In genomic region chr2:11664367-11664766, GRCm38 (mm10) we compare ENCODE assay signal across 10 mouse cellular contexts. TPM values are rescaled to one million over a fixed set of nuclear protein-coding genes. Genes with fewer than 3 reads are reported as not detected.
A peak's percentile ranks its signal among the peaks of the same experiment; 100 is the strongest.
DNase-seq lines count a peak whose midpoint lies in the region; ATAC-seq lines count a peak whose summit lies in the region.
"Had no signal": no experiment of that assay in that cellular context is flagged by ENCODE, and none has a peak within 500 bp of the region (broad histone marks: within the 10 kb centered on the region; RNA-seq: fewer than 3 reads in every experiment).

No protein-coding gene starts in this region.

- ATAC-seq in heart, embryonic 14.5 days (ENCODE audit: insufficient number of reproducible peaks, insufficient read depth, low FRiP score, low read depth) = no peak
- ATAC-seq in kidney, embryonic 15.5 days (replicated peaks; ENCODE audit: low FRiP score) = no peak
- ATAC-seq in megakaryocyte, adult 5-6 weeks (ENCODE audit: poor library complexity, severe bottlenecking) = 0 out of 2 replicates have a peak, but pooled peaks have one; percentile 14
- no peak for ATAC-seq in stomach, embryonic 14.5 days (ENCODE audit: insufficient number of reproducible peaks, insufficient read depth, low FRiP score, low read depth)

- peak overlapping the region; percentile 54 for H3K4me2 ChIP-seq in heart, embryonic 14.5 days (ENCODE audit: low read length)
- peak overlapping the region; percentile 50 for H3K4me2 ChIP-seq in kidney, embryonic 15.5 days
- H3K4me2 ChIP-seq in stomach, embryonic 14.5 days (replicated peaks; ENCODE audit: low read depth, low read length) = peak overlapping the region; percentile 34

- no peak overlapping the region for H3K9ac ChIP-seq in heart, embryonic 14.5 days (ENCODE audit: low read length)
- H3K9ac ChIP-seq in kidney, embryonic 15.5 days = no peak overlapping the region
- no peak overlapping the region for H3K9ac ChIP-seq in stomach, embryonic 14.5 days (replicated peaks; ENCODE audit: low read depth, low read length)

- peak; percentile 2 for DNase-seq in cerebellum, adult 11 months
- no peak for DNase-seq in cerebellum, adult 9-10 months
- peak; percentile 63 to 69 for DNase-seq in B cell, adult 2 months
- peak; percentile 51 to 72 for DNase-seq in cerebellum, postnatal 25 days

- peak overlapping the region in 1 of 2 experiments; percentile 17; a peak in 1 of 4 replicates for H3K4me3 ChIP-seq in heart, embryonic 14.5 days (ENCODE audit: control insufficient read depth in 1 of 2, insufficient read depth in 1 of 2, low read depth in 1 of 2, low read length in 2 of 2)
- peak overlapping the region; percentile 24 for H3K4me3 ChIP-seq in kidney, embryonic 15.5 days (replicated peaks)
- H3K4me3 ChIP-seq in stomach, embryonic 14.5 days (ENCODE audit: low read depth, low read length) = no peak overlapping the region

- H3K36me3 ChIP-seq in heart, embryonic 14.5 days (ENCODE audit: control insufficient read depth, insufficient read depth, low read length) = no peaks in the 10 kb centered on the region
- H3K36me3 ChIP-seq in kidney, embryonic 15.5 days = no peaks in the 10 kb centered on the region
- H3K36me3 ChIP-seq in stomach, embryonic 14.5 days (ENCODE audit: control insufficient read depth, insufficient read depth, low read length) = no peaks in the 10 kb centered on the region

- 37% methylated on average over 6 of the region's 6 CpGs for WGBS in heart, embryonic 14.5 days
- 41% methylated on average over 6 of the region's 6 CpGs for WGBS in kidney, embryonic 15.5 days
- WGBS in stomach, embryonic 14.5 days = 46% methylated on average over 6 of the region's 6 CpGs

- H3K4me1 ChIP-seq in heart, embryonic 14.5 days (ENCODE audit: control insufficient read depth in 2 of 2, insufficient read depth in 2 of 2, low read length in 2 of 2) = no peaks in the 10 kb centered on the region
- H3K4me1 ChIP-seq in kidney, embryonic 15.5 days = no peaks in the 10 kb centered on the region
- no peaks in the 10 kb centered on the region for H3K4me1 ChIP-seq in stomach, embryonic 14.5 days (ENCODE audit: control insufficient read depth, insufficient read depth, low read length)

- H3K27ac ChIP-seq in heart, embryonic 14.5 days (replicated peaks in 1 of 2; ENCODE audit: control insufficient read depth in 1 of 2, insufficient read depth in 1 of 2, low read depth in 2 of 2, low read length in 2 of 2) = no peak overlapping the region
- no peak overlapping the region for H3K27ac ChIP-seq in kidney, embryonic 15.5 days
- H3K27ac ChIP-seq in stomach, embryonic 14.5 days (ENCODE audit: low read length) = no peak overlapping the region

- no peaks in the 10 kb centered on the region for H3K9me3 ChIP-seq in heart, embryonic 14.5 days (ENCODE audit: control insufficient read depth, low read length)
- H3K9me3 ChIP-seq in kidney, embryonic 15.5 days (replicated peaks) = no peaks in the 10 kb centered on the region
- no peaks in the 10 kb centered on the region for H3K9me3 ChIP-seq in stomach, embryonic 14.5 days (ENCODE audit: control insufficient read depth, low read depth, low read length)

- H3K27me3 ChIP-seq in heart, embryonic 14.5 days (ENCODE audit: control insufficient read depth, insufficient read depth, low read length) = no peaks in the 10 kb centered on the region
- no peaks in the 10 kb centered on the region for H3K27me3 ChIP-seq in kidney, embryonic 15.5 days
- no peaks in the 10 kb centered on the region for H3K27me3 ChIP-seq in stomach, embryonic 14.5 days (ENCODE audit: control insufficient read depth, insufficient read depth, low read length)

RNA-seq across cellular contexts. Expression of gene Il2ra, which starts 21.8 kb away (rescaled TPM):
- not detected in 2 replicates for polyA plus RNA-seq in heart, embryonic 14.5 days (2014; fragmentation: Nextera tagmentation; extraction: Ambion mirVana)
- not detected in 2 replicates for polyA plus RNA-seq in kidney, embryonic 15.5 days (2015; fragmentation: Nextera tagmentation; extraction: Ambion mirVana)
- 0.42 and 0.75 TPM in 2 replicates for total RNA-seq in megakaryocyte, adult 5-6 weeks (2015)
- not detected in 2 replicates for total RNA-seq in megakaryocyte, adult 5-6 weeks (2017)
- polyA plus RNA-seq in stomach, embryonic 14.5 days (2014; fragmentation: Nextera tagmentation; extraction: Ambion mirVana) = not detected in 2 replicates
- polyA plus RNA-seq: C2C12 had no signal

RNA-seq across cellular contexts. Expression of gene Gm17490, which starts 38.3 kb away (rescaled TPM):
- not detected in 2 replicates for polyA plus RNA-seq in heart, embryonic 14.5 days (2014; fragmentation: Nextera tagmentation; extraction: Ambion mirVana)
- polyA plus RNA-seq in kidney, embryonic 15.5 days (2015; fragmentation: Nextera tagmentation; extraction: Ambion mirVana) = not detected in 2 replicates
- total RNA-seq in megakaryocyte, adult 5-6 weeks (2015) = not detected in 2 replicates
- not detected in 2 replicates for total RNA-seq in megakaryocyte, adult 5-6 weeks (2017)
- not detected in 2 replicates for polyA plus RNA-seq in stomach, embryonic 14.5 days (2014; fragmentation: Nextera tagmentation; extraction: Ambion mirVana)
- polyA plus RNA-seq: C2C12; frontal cortex, adult 2 months had no signal

RNA-seq across cellular contexts. Expression of gene Il15ra, which starts 40.7 kb away (rescaled TPM):
- 11.4 and 12.2 TPM in 2 replicates for polyA plus RNA-seq in heart, embryonic 14.5 days (2014; fragmentation: Nextera tagmentation; extraction: Ambion mirVana)
- polyA plus RNA-seq in kidney, embryonic 15.5 days (2015; fragmentation: Nextera tagmentation; extraction: Ambion mirVana) = 2.1 and 2.2 TPM in 2 replicates
- total RNA-seq in megakaryocyte, adult 5-6 weeks (2015) = 13.5 and 15.4 TPM in 2 replicates
- 9.3 and 11.1 TPM in 2 replicates for total RNA-seq in megakaryocyte, adult 5-6 weeks (2017)
- 0.80 and 1.5 TPM in 2 replicates for polyA plus RNA-seq in stomach, embryonic 14.5 days (2014; fragmentation: Nextera tagmentation; extraction: Ambion mirVana)
